Mouse (Mus musculus) CH12.LX (cell line): ENCODE measurements around the gene Osgin1. TPM values are rescaled to one million over a fixed set of nuclear protein-coding genes. Genes with fewer than 3 reads are reported as not detected.

ENCODE experiments used
- DNase-seq: peaks from one replicate; pipeline ENCODE4 v3.0.0-alpha.2; 2013; ENCODE audit errors: extremely low read depth
- H3K27ac ChIP-seq: 2 replicates; pipeline ENCODE4 v1.5.1; 2012; ENCODE audit warnings: low read depth, mild to moderate bottlenecking, control low read depth, moderate library complexity; ENCODE audit not compliant: insufficient read depth
- H3K27me3 ChIP-seq: replicated peaks from 2 replicates; pipeline ENCODE3; 2012; ENCODE audit warnings: inconsistent platforms
- H3K36me3 ChIP-seq, 2 experiments: replicated peaks in 1 of 2; 2 replicates each; pipeline versions ENCODE3 to v1.6.1; 2012; ENCODE audit warnings: inconsistent platforms in 1 of 2, low read length in 1 of 2, mild to moderate bottlenecking in 1 of 2, mixed read lengths in 1 of 2, moderate library complexity in 1 of 2; ENCODE audit not compliant: control insufficient read depth in 1 of 2, insufficient read depth in 1 of 2
- H3K4me1 ChIP-seq, 2 experiments: 2 replicates each; pipeline ENCODE4 v1.6.1; 2012; ENCODE audit warnings: inconsistent platforms in 1 of 2, moderate library complexity in 1 of 2; ENCODE audit not compliant: insufficient read depth in 2 of 2, control insufficient read depth in 1 of 2
- H3K4me2 ChIP-seq: 2 replicates; pipeline ENCODE4 v1.6.1; 2012; ENCODE audit warnings: low read depth, mild to moderate bottlenecking, control low read depth; ENCODE audit not compliant: poor library complexity, insufficient read depth, severe bottlenecking
- H3K4me3 ChIP-seq, 3 experiments: fragments of 150-350 bp in 1 of 3; sonication (generic) in 1 of 3; replicated peaks in 1 of 3; 2 replicates each; pipeline versions ENCODE3 to v1.5.1; 2011 to 2012; ENCODE audit warnings: low read depth in 2 of 3, low read length in 2 of 3, mild to moderate bottlenecking in 2 of 3, moderate library complexity in 2 of 3, control low read depth in 1 of 3, improper control_type of control experiment in 1 of 3, inconsistent platforms in 1 of 3, mixed read lengths in 1 of 3; ENCODE audit not compliant: poor library complexity in 1 of 3
- H3K79me2 ChIP-seq: replicated peaks from 2 replicates; pipeline ENCODE4 v1.6.1; 2012; ENCODE audit warnings: mild to moderate bottlenecking, moderate library complexity; ENCODE audit not compliant: control insufficient read depth, poor library complexity, insufficient read depth, severe bottlenecking; ENCODE audit errors: extremely low read depth
- H3K9ac ChIP-seq: 2 replicates; pipeline ENCODE4 v1.6.1; 2012; ENCODE audit warnings: low read depth, mild to moderate bottlenecking, control low read depth, moderate library complexity; ENCODE audit not compliant: insufficient read depth
- H3K9me3 ChIP-seq: replicated peaks from 2 replicates; pipeline ENCODE3; 2012; ENCODE audit warnings: low read length, inconsistent platforms, mixed read lengths
- BHLHE40 ChIP-seq: IDR thresholded peaks from 2 replicates; pipeline ENCODE4 v1.6.1; 2011; ENCODE audit warnings: mild to moderate bottlenecking, low read depth, low read length, improper control_type of control experiment
- ELF1 ChIP-seq: IDR thresholded peaks from 2 replicates; pipeline ENCODE4 v1.6.1; 2014; ENCODE audit warnings: low read depth, mild to moderate bottlenecking, inconsistent platforms, low read length, improper control_type of control experiment
- ETS1 ChIP-seq: conservative IDR thresholded peaks from 2 replicates; pipeline ENCODE4 v1.6.1; 2012; ENCODE audit warnings: low read depth, mild to moderate bottlenecking, inconsistent platforms, low read length, improper control_type of control experiment, moderate library complexity
- GABPA ChIP-seq: IDR thresholded peaks from 2 replicates; pipeline ENCODE4 v1.6.1; 2012; ENCODE audit warnings: low read depth, low read length, improper control_type of control experiment, inconsistent platforms; ENCODE audit not compliant: insufficient replicate concordance
- IRF4 ChIP-seq: IDR thresholded peaks from 2 replicates; pipeline ENCODE4 v1.6.1; 2014; ENCODE audit warnings: low read depth, mild to moderate bottlenecking, inconsistent platforms, low read length, improper control_type of control experiment
- MAFK ChIP-seq: IDR thresholded peaks from 2 replicates; pipeline ENCODE4 v1.6.1; 2011; ENCODE audit warnings: low read length, improper control_type of control experiment; ENCODE audit not compliant: insufficient replicate concordance
- MYC ChIP-seq: IDR thresholded peaks from 2 replicates; pipeline ENCODE4 v1.6.1; 2011; ENCODE audit warnings: low read depth, mild to moderate bottlenecking, improper control_type of control experiment, low read length
- NRF1 ChIP-seq: IDR thresholded peaks from 2 replicates; pipeline ENCODE4 v1.6.1; 2014; ENCODE audit warnings: low read depth, mild to moderate bottlenecking, inconsistent platforms, low read length, improper control_type of control experiment, moderate library complexity
- PAX5 ChIP-seq: IDR thresholded peaks from 2 replicates; pipeline ENCODE4 v1.6.1; 2012; ENCODE audit warnings: low read length, inconsistent platforms, mixed read lengths
- RAD21 ChIP-seq: IDR thresholded peaks from 2 replicates; pipeline ENCODE4 v1.6.1; 2011; ENCODE audit warnings: low read depth, mild to moderate bottlenecking, low read length, improper control_type of control experiment, moderate library complexity
- SMC3 ChIP-seq: IDR thresholded peaks from 2 replicates; pipeline ENCODE4 v1.6.1; 2011; ENCODE audit warnings: low read depth, low read length, improper control_type of control experiment
- TCF12 ChIP-seq: IDR thresholded peaks from 2 replicates; pipeline ENCODE4 v1.6.1; 2014; ENCODE audit warnings: low read depth, mild to moderate bottlenecking, inconsistent platforms, low read length, improper control_type of control experiment
- USF1 ChIP-seq: IDR thresholded peaks from 2 replicates; pipeline ENCODE4 v1.6.1; 2014; ENCODE audit warnings: low read depth, mild to moderate bottlenecking, inconsistent platforms, low read length, improper control_type of control experiment
- ZMIZ1 ChIP-seq: IDR thresholded peaks from 2 replicates; pipeline ENCODE4 v1.6.1; 2012; ENCODE audit warnings: low read depth, mild to moderate bottlenecking, inconsistent platforms, low read length, improper control_type of control experiment
- dilution Hi-C: fragments of 300-500 bp; cut with MboI; formaldehyde crosslinking; loops from 2 replicates; pipeline ENCODE4 v1.14.3; 2020; ENCODE audit warnings: low sequenced_read_pairs; ENCODE audit not compliant: extremely low pct_unique_long_range_greater_than_20kb, extremely low pct_ligation_motif_present
- in situ Hi-C: fragments of 300-500 bp; cut with MboI; formaldehyde crosslinking; loops from 3 replicates; pipeline ENCODE4 v1.14.3; 2019; ENCODE audit warnings: low sequenced_read_pairs, low pct_ligation_motif_present, low pct_unique_long_range_greater_than_20kb, mixed read lengths
- polyA plus RNA-seq: library from polyadenylated mRNA; unstranded; fragments of >175 nt; gene quantifications from 2 replicates; pipeline ENCODE4 v1.2.1, GENCODE M21; 2012; ENCODE audit warnings: low read depth; ENCODE audit not compliant: insufficient read length
- total RNA-seq, 2 experiments: library from RNA; depleted of rRNA; stranded (reverse); fragments of 300-350 nt in 1 of 2; fragments of >200 nt in 1 of 2; gene quantifications; 2 replicates each; pipeline ENCODE4 v1.2.3; 2012 to 2014

The Osgin1 gene
- total and polyA plus RNA-seq, 3 experiments = 0.15 to 3.0 (median 0.47) TPM

GRCm38 (mm10) chr8:119463709-119464108, 29.8 kb downstream of the Osgin1 start:
- in situ Hi-C loops = no loop called here
- Histone ChIP-seq H3K27ac (no peak overlapping the region), H3K27me3 (peaks cover 40% of the 10 kb centered on the region), H3K9ac (no peak overlapping the region), H3K4me3 (no peak overlapping the region), H3K79me2 (no peaks in the 10 kb centered on the region)
- no peak for DNase-seq
- TF ChIP-seq MYC (no peak), PAX5 (no peak), RAD21 (no peak), ELF1 (no peak), MAFK (no peak), GABPA (no peak), SMC3 (no peak), BHLHE40 (no peak), USF1 (no peak), IRF4 (no peak)
- TF ChIP-seq, all 38 proteins: peak for 0
- Histone ChIP-seq H3K36me3 (no peaks in the 10 kb centered on the region), H3K4me2 (no peak overlapping the region), H3K9me3 (peaks cover 3% of the 10 kb centered on the region), H3K4me1 (peaks cover 0 to 11% of the 10 kb centered on the region in 2 experiments; a peak in 2 of 4 replicates)
- dilution Hi-C loops = no loop called here

DNA sequence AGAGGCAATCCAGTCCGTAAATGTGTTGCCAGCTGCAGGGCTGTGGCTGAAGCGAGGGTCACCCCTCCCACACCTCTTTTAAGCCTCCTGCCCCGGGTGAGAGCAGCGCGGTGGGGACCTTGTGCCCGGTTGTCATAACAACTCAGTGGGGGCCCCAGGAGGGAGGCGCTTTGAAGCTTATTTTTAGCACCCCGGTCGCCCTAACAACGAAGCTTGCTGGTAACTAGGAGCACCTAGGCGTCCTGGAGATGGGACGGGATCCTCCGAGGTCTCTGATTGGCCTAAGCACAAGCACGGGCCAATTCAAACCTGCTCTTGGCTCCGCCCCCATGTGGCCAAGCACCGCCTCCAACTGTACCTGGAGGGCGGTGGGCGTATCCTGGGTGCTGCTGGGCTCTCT, 32.2 kb downstream of the Osgin1 start:
- TF ChIP-seq NRF1 = no peak
- TF ChIP-seq MYC = no peak
- no peak for TF ChIP-seq TCF12
- TF ChIP-seq GABPA = no peak
- TF ChIP-seq ZMIZ1 = no peak
- no peak for TF ChIP-seq RAD21
- no peak for TF ChIP-seq ETS1
- H3K9ac ChIP-seq = no peak overlapping the region
- H3K36me3 ChIP-seq = no peaks in the 10 kb centered on the region
- dilution Hi-C loops = no loop called here
- H3K79me2 ChIP-seq = no peaks in the 10 kb centered on the region
- no peak overlapping the region for H3K4me2 ChIP-seq
- in situ Hi-C loops = no loop called here
- peaks cover 60% of the 10 kb centered on the region for H3K27me3 ChIP-seq
- peaks cover 10% of the 10 kb centered on the region for H3K9me3 ChIP-seq
- DNase-seq = no peak
- 0 out of 4 replicates have a peak, but pooled peaks cover 0 to 3% of the 10 kb centered on the region in 2 experiments for H3K4me1 ChIP-seq
- no peak overlapping the region for H3K4me3 ChIP-seq
- no peak overlapping the region for H3K27ac ChIP-seq
